Mouse (Mus musculus) small intestine, adult 2 months (tissue): ENCODE results near the gene Nin.

Experiments used
- CTCF ChIP-seq: fragments of 200-500 bp; IDR thresholded peaks from 2 replicates; pipeline ENCODE4 v1.5.1; 2012; ENCODE audit warnings: low read depth, mild to moderate bottlenecking, control low read depth, inconsistent platforms, low read length, moderate library complexity, mixed read lengths; ENCODE audit not compliant: insufficient replicate concordance, insufficient read length; ENCODE audit errors: extremely low read depth
- POLR2A ChIP-seq: fragments of 200-500 bp; IDR thresholded peaks from 2 replicates; pipeline ENCODE4 v1.6.1; 2012; ENCODE audit warnings: low read depth, mild to moderate bottlenecking, control low read depth, inconsistent platforms, low read length, moderate library complexity

DNA sequence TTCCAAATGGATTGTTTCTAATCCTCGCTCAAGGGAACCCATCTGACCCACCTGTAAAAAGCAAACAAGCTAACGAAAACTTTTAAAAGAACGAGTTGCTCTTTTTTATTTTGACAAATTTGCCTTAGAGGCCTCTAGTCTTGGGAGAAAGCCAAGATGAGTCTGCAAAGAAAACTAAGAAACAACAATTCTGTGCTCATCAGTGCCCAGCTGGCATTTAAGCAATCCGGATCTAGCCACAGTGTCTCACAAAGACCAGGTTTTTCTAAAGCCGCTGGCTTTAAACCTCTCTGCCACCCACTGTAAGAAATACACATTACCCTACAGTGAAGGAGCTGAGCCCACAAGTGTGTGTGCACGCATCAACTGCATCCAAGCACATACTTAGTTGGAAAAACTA is 88.1 kb downstream of the Nin start:
- no peak for TF ChIP-seq CTCF
- TF ChIP-seq POLR2A = no peak
